Mouse (Mus musculus) hindbrain, embryonic 13.5 days (tissue): Measurements from ENCODE around the gene Arid3b. TPM values are rescaled to one million over a fixed set of nuclear protein-coding genes. Genes with fewer than 3 reads are reported as not detected.

Source experiments
- ATAC-seq: fragments of 200-750 bp; cut with Nextera tagmentation; 2 replicates; pipeline ENCODE4 v1.8.0; 2017; ENCODE audit warnings: moderate TSS enrichment; ENCODE audit not compliant: low FRiP score
- H3K27ac ChIP-seq: fragments of 300-500 bp; sonication (generic); 2 replicates; pipeline ENCODE4 v1.5.1; 2015; ENCODE audit warnings: inconsistent platforms, mild to moderate bottlenecking, moderate library complexity
- H3K27me3 ChIP-seq: fragments of 300-500 bp; sonication (generic); 2 replicates; pipeline ENCODE4 v1.6.1; 2015; ENCODE audit warnings: mild to moderate bottlenecking, inconsistent platforms
- H3K36me3 ChIP-seq: fragments of 300-500 bp; sonication (generic); 2 replicates; pipeline ENCODE4 v1.6.1; 2015; ENCODE audit warnings: mild to moderate bottlenecking, inconsistent platforms
- H3K4me1 ChIP-seq: fragments of 300-500 bp; sonication (generic); replicated peaks from 2 replicates; pipeline ENCODE4 v1.6.1; 2015; ENCODE audit warnings: inconsistent platforms
- H3K4me2 ChIP-seq: fragments of 300-500 bp; sonication (generic); 2 replicates; pipeline ENCODE4 v1.6.1; 2015; ENCODE audit warnings: inconsistent platforms, mild to moderate bottlenecking, moderate library complexity
- H3K4me3 ChIP-seq: fragments of 300-500 bp; sonication (generic); 2 replicates; pipeline ENCODE4 v1.5.1; 2015; ENCODE audit warnings: mild to moderate bottlenecking, inconsistent platforms
- H3K9ac ChIP-seq: fragments of 300-500 bp; sonication (generic); 2 replicates; pipeline ENCODE4 v1.6.1; 2015; ENCODE audit warnings: mild to moderate bottlenecking, inconsistent platforms
- H3K9me3 ChIP-seq: fragments of 300-500 bp; sonication (generic); 2 replicates; pipeline ENCODE4 v1.6.1; 2016; ENCODE audit warnings: inconsistent platforms
- WGBS: fragments of 180-500 bp; shearing (Covaris S2); methylation state at CpG from one replicate; pipeline ENCODE4 v1.1.7; 2015; 5-methylcytosine and 5-hydroxymethylcytosine counted together
- polyA plus RNA-seq: library from polyadenylated mRNA; unstranded; fragments of >200 nt; fragmentation: Nextera tagmentation; extraction: Ambion mirVana; gene quantifications from 2 replicates; pipeline ENCODE4 v1.2.1, GENCODE M21; 2015

Arid3b gene
- polyA plus RNA-seq, 1 experiment from 2014 or later = 10.9 TPM

DNA sequence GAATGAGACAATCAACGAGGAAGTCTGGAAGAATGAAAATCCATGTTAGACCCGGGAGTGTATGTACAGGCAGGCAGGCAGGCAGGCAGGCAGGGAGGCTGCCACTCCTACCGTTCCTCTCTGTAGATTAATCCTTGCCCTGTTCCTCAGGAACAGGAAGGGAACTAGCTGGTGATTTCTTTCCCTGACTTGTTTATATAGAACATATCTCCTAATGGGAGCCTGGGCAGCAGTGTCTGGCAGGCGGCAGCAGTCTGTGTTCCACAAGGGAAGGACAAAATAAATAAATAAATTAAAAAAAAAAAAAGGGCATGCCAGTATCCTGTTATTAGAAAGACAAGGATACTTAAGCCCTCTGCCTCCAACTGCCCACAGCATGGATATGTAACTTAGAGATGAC is 32.8 kb downstream of the Arid3b start:
- no peaks in the 10 kb centered on the region for H3K27me3 ChIP-seq
- H3K4me1 ChIP-seq = peaks cover 62% of the 10 kb centered on the region
- peak overlapping the region; percentile 78 for H3K27ac ChIP-seq
- no peak overlapping the region for H3K4me3 ChIP-seq
- H3K4me2 ChIP-seq = no peak overlapping the region
- 16% methylated on average over 4 of the region's 4 CpGs for WGBS
- H3K9ac ChIP-seq = peak overlapping the region; percentile 14; the same call in 1 of the 2 replicates
- ATAC-seq = no peak
- H3K36me3 ChIP-seq = peaks cover 18% of the 10 kb centered on the region
- H3K9me3 ChIP-seq = no peaks in the 10 kb centered on the region

GRCm38 (mm10) chr9:57803047-57803446 is 33.5 kb downstream of the Arid3b start:
- ATAC-seq = no peak
- peak overlapping the region; percentile 78 for H3K27ac ChIP-seq
- H3K4me2 ChIP-seq = no peak overlapping the region
- H3K9ac ChIP-seq = 0 out of 2 replicates have a peak overlapping the region, but pooled peaks have one; percentile 14
- no peaks in the 10 kb centered on the region for H3K9me3 ChIP-seq
- no peaks in the 10 kb centered on the region for H3K27me3 ChIP-seq
- H3K4me3 ChIP-seq = no peak overlapping the region
- H3K36me3 ChIP-seq = peaks cover 16% of the 10 kb centered on the region
- H3K4me1 ChIP-seq = peaks cover 61% of the 10 kb centered on the region
- WGBS = 12% methylated on average over 3 of the region's 3 CpGs

GRCm38 (mm10) chr9:57800325-57800975 is 36.1 kb downstream of the Arid3b start:
- no peak for ATAC-seq
- no peaks in the 10 kb centered on the region for H3K9me3 ChIP-seq
- H3K36me3 ChIP-seq = peaks cover 37% of the 10 kb centered on the region
- no peak overlapping the region for H3K27ac ChIP-seq
- H3K4me2 ChIP-seq = no peak overlapping the region
- H3K27me3 ChIP-seq = no peaks in the 10 kb centered on the region
- 92% methylated on average over 9 of the region's 9 CpGs for WGBS
- no peak overlapping the region for H3K9ac ChIP-seq
- peaks cover 40% of the 10 kb centered on the region for H3K4me1 ChIP-seq
- no peak overlapping the region for H3K4me3 ChIP-seq

GRCm38 (mm10) chr9:57798725-57799253 is 37.8 kb downstream of the Arid3b start:
- WGBS = 6% methylated on average over 10 of the region's 10 CpGs
- peak overlapping the region; percentile 19; the same call in 1 of the 2 replicates for H3K9ac ChIP-seq

DNA sequence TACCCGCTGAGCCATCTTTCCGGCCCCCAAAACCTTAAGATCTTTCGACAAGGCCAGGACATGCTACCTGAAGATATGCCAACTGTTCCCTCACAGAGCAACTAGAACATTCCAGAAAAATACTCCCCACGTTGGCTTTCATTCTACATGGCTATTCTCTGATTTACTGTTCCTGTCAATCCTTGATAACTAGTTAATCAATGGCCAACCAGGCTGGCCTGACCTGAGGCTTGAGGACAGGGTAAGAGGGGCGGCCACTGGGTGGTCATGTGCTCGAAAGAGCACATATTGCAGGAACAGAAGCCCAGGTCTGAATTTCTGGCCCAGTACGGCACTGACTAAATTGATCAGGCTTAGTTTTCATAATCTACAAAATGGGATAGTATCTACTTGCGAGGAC is 39.1 kb downstream of the Arid3b start:
- 94% methylated on average over 8 of the region's 8 CpGs for WGBS
- no peak overlapping the region for H3K27ac ChIP-seq
- H3K9ac ChIP-seq = no peak overlapping the region
- ATAC-seq = no peak
- no peak overlapping the region for H3K4me3 ChIP-seq
- H3K9me3 ChIP-seq = no peaks in the 10 kb centered on the region
- H3K36me3 ChIP-seq = peaks cover 62% of the 10 kb centered on the region
- no peak overlapping the region for H3K4me2 ChIP-seq
- peaks cover 22% of the 10 kb centered on the region for H3K4me1 ChIP-seq
- H3K27me3 ChIP-seq = no peaks in the 10 kb centered on the region

More at GRCm38 (mm10) chr9:57798725-57799253, 37.8 kb downstream of the Arid3b start:
- no peaks in the 10 kb centered on the region for H3K9me3 ChIP-seq
- H3K27ac ChIP-seq = 0 out of 2 replicates have a peak overlapping the region, but pooled peaks have one; percentile 12
- no peak overlapping the region for H3K4me3 ChIP-seq
- H3K4me1 ChIP-seq = peaks cover 35% of the 10 kb centered on the region
- H3K36me3 ChIP-seq = peaks cover 49% of the 10 kb centered on the region
- no peaks in the 10 kb centered on the region for H3K27me3 ChIP-seq
- H3K4me2 ChIP-seq = no peak overlapping the region
- no peak for ATAC-seq

DNA sequence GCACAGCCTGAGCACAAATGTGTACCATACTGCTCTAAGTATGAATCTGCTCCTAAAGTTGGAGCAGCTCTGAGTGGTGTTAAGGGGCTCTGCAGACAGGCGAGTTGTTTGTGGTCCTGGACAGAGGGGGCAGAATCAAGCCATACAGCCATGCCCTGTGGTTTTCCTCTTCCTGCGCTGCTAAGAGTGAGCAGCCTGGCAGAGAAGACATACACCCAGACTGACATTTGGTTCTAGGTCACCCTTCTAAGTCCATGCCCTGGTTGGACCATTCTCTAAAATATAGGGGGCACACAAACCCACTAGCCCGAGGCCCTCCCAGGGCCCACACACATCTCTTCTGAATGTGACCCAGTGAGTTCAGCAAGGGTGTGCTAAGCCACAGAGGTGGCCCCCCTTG is 46.9 kb downstream of the Arid3b start:
- Histone ChIP-seq H3K9ac (no peak overlapping the region), H3K27me3 (no peaks in the 10 kb centered on the region), H3K4me1 (no peaks in the 10 kb centered on the region), H3K36me3 (peaks cover 62% of the 10 kb centered on the region), H3K27ac (no peak overlapping the region), H3K4me3 (no peak overlapping the region), H3K9me3 (no peaks in the 10 kb centered on the region), H3K4me2 (no peak overlapping the region)
- no peak for ATAC-seq
- 91% methylated on average over 3 of the region's 3 CpGs for WGBS

GRCm38 (mm10) chr9:57782656-57783055 is 53.9 kb downstream of the Arid3b start:
- no peak overlapping the region for H3K4me3 ChIP-seq
- ATAC-seq = no peak
- H3K36me3 ChIP-seq = peaks cover 3% of the 10 kb centered on the region; the same call in 1 of the 2 replicates
- H3K4me1 ChIP-seq = no peaks in the 10 kb centered on the region
- no peak overlapping the region for H3K27ac ChIP-seq
- no peak overlapping the region for H3K4me2 ChIP-seq
- no peaks in the 10 kb centered on the region for H3K9me3 ChIP-seq
- no peaks in the 10 kb centered on the region for H3K27me3 ChIP-seq
- H3K9ac ChIP-seq = no peak overlapping the region
- WGBS = 89% methylated on average over 3 of the region's 3 CpGs

GRCm38 (mm10) chr9:57775736-57776135 is 60.9 kb downstream of the Arid3b start:
- Histone ChIP-seq H3K36me3 (no peaks in the 10 kb centered on the region; the same call in 1 of the 2 replicates), H3K27ac (no peak overlapping the region), H3K27me3 (no peaks in the 10 kb centered on the region), H3K9me3 (no peaks in the 10 kb centered on the region), H3K9ac (no peak overlapping the region), H3K4me2 (no peak overlapping the region), H3K4me1 (no peaks in the 10 kb centered on the region), H3K4me3 (no peak overlapping the region)
- no peak for ATAC-seq
- WGBS = 55% methylated on average over 4 of the region's 4 CpGs

GRCm38 (mm10) chr9:57775026-57775425 is 61.6 kb downstream of the Arid3b start:
- no peak overlapping the region for H3K4me3 ChIP-seq
- H3K36me3 ChIP-seq = no peaks in the 10 kb centered on the region; the same call in 1 of the 2 replicates
- no peak overlapping the region for H3K27ac ChIP-seq
- ATAC-seq = no peak
- H3K4me2 ChIP-seq = no peak overlapping the region
- no peak overlapping the region for H3K9ac ChIP-seq
- H3K9me3 ChIP-seq = no peaks in the 10 kb centered on the region
- WGBS = 84% methylated on average over 5 of the region's 5 CpGs
- no peaks in the 10 kb centered on the region for H3K4me1 ChIP-seq
- no peaks in the 10 kb centered on the region for H3K27me3 ChIP-seq

GRCm38 (mm10) chr9:57774168-57774567 is 62.4 kb downstream of the Arid3b start:
- Histone ChIP-seq H3K4me1 (no peaks in the 10 kb centered on the region), H3K9ac (no peak overlapping the region), H3K27me3 (no peaks in the 10 kb centered on the region), H3K4me3 (no peak overlapping the region), H3K27ac (no peak overlapping the region), H3K4me2 (no peak overlapping the region), H3K36me3 (no peaks in the 10 kb centered on the region; the same call in 1 of the 2 replicates), H3K9me3 (no peaks in the 10 kb centered on the region)
- WGBS = 14% methylated on average over 1 of the region's 1 CpGs
- ATAC-seq = no peak

- H3K4me2 ChIP-seq = no peak overlapping the region
- no peaks in the 10 kb centered on the region for H3K4me1 ChIP-seq
- H3K27ac ChIP-seq = no peak overlapping the region
- 72% methylated on average over 3 of the region's 3 CpGs for WGBS
- H3K9me3 ChIP-seq = no peaks in the 10 kb centered on the region
- no peak overlapping the region for H3K4me3 ChIP-seq
- H3K36me3 ChIP-seq = no peaks in the 10 kb centered on the region; the same call in 1 of the 2 replicates
- no peaks in the 10 kb centered on the region for H3K27me3 ChIP-seq
- no peak for ATAC-seq
- H3K9ac ChIP-seq = no peak overlapping the region
Observed at GRCm38 (mm10) chr9:57773754-57774153, 62.8 kb downstream of the Arid3b start.

- Histone ChIP-seq H3K27ac (no peak overlapping the region), H3K9ac (no peak overlapping the region), H3K36me3 (no peaks in the 10 kb centered on the region), H3K9me3 (no peaks in the 10 kb centered on the region), H3K4me1 (peaks cover 10% of the 10 kb centered on the region), H3K4me3 (no peak overlapping the region), H3K4me2 (no peak overlapping the region), H3K27me3 (no peaks in the 10 kb centered on the region)
- no peak for ATAC-seq
- 93% methylated on average over 2 of the region's 2 CpGs for WGBS
Observed at GRCm38 (mm10) chr9:57770836-57771235, 65.8 kb downstream of the Arid3b start.

GRCm38 (mm10) chr9:57770214-57770613 is 66.4 kb downstream of the Arid3b start:
- 96% methylated on average over 1 of the region's 1 CpGs for WGBS
- H3K27me3 ChIP-seq = no peaks in the 10 kb centered on the region
- H3K4me3 ChIP-seq = no peak overlapping the region
- no peaks in the 10 kb centered on the region for H3K36me3 ChIP-seq
- H3K4me1 ChIP-seq = peaks cover 10% of the 10 kb centered on the region
- H3K9ac ChIP-seq = no peak overlapping the region
- no peak for ATAC-seq
- no peak overlapping the region for H3K27ac ChIP-seq
- H3K4me2 ChIP-seq = no peak overlapping the region
- no peaks in the 10 kb centered on the region for H3K9me3 ChIP-seq
